Mouse (Mus musculus) liver, embryonic 14 days (tissue): ENCODE measurements around the gene Tex36. TPM values are rescaled to one million over a fixed set of nuclear protein-coding genes. Genes with fewer than 3 reads are reported as not detected.

ENCODE experiments used
- polyA plus RNA-seq: library from polyadenylated mRNA; depleted of rRNA; stranded (reverse); fragments of >200 nt; gene quantifications from 2 replicates; pipeline ENCODE4 v1.2.3, GENCODE M21; 2012; rRNA removed

The Tex36 gene
- not detected in 2 replicates for polyA plus RNA-seq

DNA sequence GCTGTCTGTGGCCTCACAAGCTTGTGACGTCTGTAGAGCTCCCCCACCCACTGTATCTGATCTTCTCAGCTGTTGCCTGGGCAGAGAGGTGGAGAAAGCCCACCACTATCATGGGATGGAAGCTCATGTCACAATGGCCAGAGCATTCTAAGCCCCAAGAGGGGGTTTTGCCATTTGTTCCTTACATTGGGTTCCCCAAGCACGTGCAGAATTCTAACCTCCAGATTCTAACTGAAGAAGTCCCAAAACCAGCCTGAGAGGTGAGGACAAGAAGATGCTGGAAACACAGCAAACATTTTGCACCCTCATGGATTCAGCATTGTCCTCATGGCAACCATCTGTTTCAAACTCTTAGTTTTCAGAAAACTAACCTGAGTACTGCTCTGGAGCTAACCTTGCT is at the start of gene Tex36:
Gene Tex36 (minus strand): TSS at position 101 of the 400 bp plus-strand sequence.

DNA sequence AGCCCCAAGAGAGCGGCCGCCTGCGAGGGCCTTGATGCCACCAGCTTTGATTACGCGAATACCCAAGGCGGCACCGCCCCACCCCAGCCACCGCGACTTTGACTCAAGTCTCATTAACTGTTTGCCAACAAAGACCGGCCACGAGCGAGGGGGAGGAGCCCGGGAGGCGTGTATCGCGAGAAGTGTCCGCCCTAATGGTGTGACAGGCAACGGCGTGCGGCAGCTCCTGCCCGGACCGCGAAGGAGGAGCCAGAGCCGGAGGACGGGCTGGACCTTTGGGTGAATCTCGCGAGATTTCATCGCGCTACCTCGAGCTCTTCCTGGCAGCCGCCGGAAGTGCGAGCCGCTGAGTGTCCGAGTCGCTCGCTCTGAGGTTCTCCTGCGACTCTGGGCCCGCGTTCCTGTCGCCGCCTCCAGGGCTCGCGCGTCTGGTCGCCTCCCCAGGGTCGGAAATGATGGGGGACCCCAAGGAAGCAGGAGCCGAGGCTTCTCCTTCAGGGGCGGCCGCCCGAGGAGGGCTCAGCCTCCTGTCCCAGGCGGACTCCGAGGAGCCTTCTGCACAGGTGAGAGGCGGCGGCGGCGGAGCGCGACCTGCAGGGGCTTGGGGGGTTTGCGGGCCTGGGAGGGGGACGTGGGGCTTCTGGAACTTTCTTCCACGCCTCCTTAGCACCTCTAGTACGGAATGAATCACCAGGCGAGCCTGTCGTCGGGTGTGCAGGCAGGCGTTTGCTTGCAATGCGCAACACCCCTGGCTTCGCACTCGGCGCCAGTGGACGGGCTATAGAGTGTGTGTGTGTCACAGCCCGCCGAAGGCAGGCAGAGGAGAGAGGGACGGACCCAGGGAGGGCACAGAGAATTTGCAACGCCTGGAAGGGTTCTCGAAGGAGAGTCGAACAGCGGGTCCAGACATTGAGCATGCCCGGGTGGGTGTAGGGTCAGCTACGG is 35.7 kb upstream of the Tex36 start, which contains the start of gene Edrf1:
Gene Edrf1 (plus strand): TSS at position 183 of the 945 bp plus-strand sequence.

Other genes starting within 250 kb of the Tex36 start
- 8.3 and 10.3 TPM in 2 replicates for gene Edrf1, start 35.4 kb upstream of the Tex36 start, polyA plus RNA-seq
- 0.06 TPM in 2 replicates for gene Mmp21, start 77.9 kb upstream of the Tex36 start, polyA plus RNA-seq
- 63.3 and 67.3 TPM in 2 replicates for gene Bccip, start 107.2 kb upstream of the Tex36 start, polyA plus RNA-seq
- 149 and 174 TPM in 2 replicates for gene Uros, start 107.9 kb upstream of the Tex36 start, polyA plus RNA-seq
- gene Fank1, start 174.7 kb upstream of the Tex36 start, polyA plus RNA-seq, result 0.02 TPM in 1 of 2 replicates, not detected in the other
- gene Dhx32, start 180.6 kb upstream of the Tex36 start, polyA plus RNA-seq, result 6.5 and 7.0 TPM in 2 replicates